Mouse (Mus musculus): Measurements from ENCODE around the gene Smpd2.

Gene Smpd2

GRCm38 (mm10) chr10:41489708-41490517 lies at the start of gene Smpd2, which contains the start of gene Ppil6:
TSS of gene Smpd2 (minus strand) at chr10:41490369.
TSS of gene Ppil6 (plus strand) at chr10:41490439.
- peak; percentile 87 for DNase-seq (ENCODE audit: low spot score in 2 of 2)

- no peak for DNase-seq (ENCODE audit: low spot score in 2 of 2)
These were observed 48.8 kb upstream of the Smpd2 start for GRCm38 (mm10) chr10:41538986-41539385.

- no peak for DNase-seq (ENCODE audit: low spot score in 2 of 2)
These were observed 47.8 kb upstream of the Smpd2 start for GRCm38 (mm10) chr10:41537983-41538330.

GRCm38 (mm10) chr10:41537226-41537982 lies 47.2 kb upstream of the Smpd2 start:
- DNase-seq (ENCODE audit: low spot score in 2 of 2), result no peak

GRCm38 (mm10) chr10:41536714-41537113 lies 46.5 kb upstream of the Smpd2 start:
- no peak for DNase-seq (ENCODE audit: low spot score in 2 of 2)

- DNase-seq (ENCODE audit: low spot score in 2 of 2), result no peak
These were observed 45.8 kb upstream of the Smpd2 start for GRCm38 (mm10) chr10:41535991-41536390.

- DNase-seq (ENCODE audit: low spot score in 2 of 2), result no peak
These were observed 39.8 kb upstream of the Smpd2 start for GRCm38 (mm10) chr10:41529972-41530371.

- DNase-seq (ENCODE audit: low spot score in 2 of 2), result no peak
These were observed 35.5 kb upstream of the Smpd2 start for GRCm38 (mm10) chr10:41525696-41526095.

GRCm38 (mm10) chr10:41523386-41523785 lies 33.2 kb upstream of the Smpd2 start:
- DNase-seq (ENCODE audit: low spot score in 2 of 2), result no peak

- DNase-seq (ENCODE audit: low spot score in 2 of 2), result no peak
These were observed 30.2 kb upstream of the Smpd2 start for GRCm38 (mm10) chr10:41520410-41520673.

- DNase-seq (ENCODE audit: low spot score in 2 of 2), result peak; percentile 14 to 22
These were observed 29.7 kb upstream of the Smpd2 start for GRCm38 (mm10) chr10:41519640-41520409.

GRCm38 (mm10) chr10:41518981-41519618 lies 28.9 kb upstream of the Smpd2 start, which contains the start of gene Cd164:
TSS of gene Cd164 (plus strand) at chr10:41519414.
- DNase-seq (ENCODE audit: low spot score in 2 of 2), result peak; percentile 78 to 87

GRCm38 (mm10) chr10:41518508-41518980 lies 28.4 kb upstream of the Smpd2 start:
- DNase-seq (ENCODE audit: low spot score in 2 of 2), result peak; percentile 35 to 47

- no peak for DNase-seq (ENCODE audit: low spot score in 2 of 2)
These were observed 24.8 kb upstream of the Smpd2 start for GRCm38 (mm10) chr10:41514921-41515320.

GRCm38 (mm10) chr10:41514301-41514700 lies 24.1 kb upstream of the Smpd2 start:
- no peak for DNase-seq (ENCODE audit: low spot score in 2 of 2)

- no peak for DNase-seq (ENCODE audit: low spot score in 2 of 2)
These were observed 19.0 kb upstream of the Smpd2 start for GRCm38 (mm10) chr10:41509160-41509559.

- DNase-seq (ENCODE audit: low spot score in 2 of 2), result peak in 1 of 2 experiments; percentile 52
These were observed 15.3 kb upstream of the Smpd2 start for GRCm38 (mm10) chr10:41505446-41505845.

GRCm38 (mm10) chr10:41504996-41505395 lies 14.8 kb upstream of the Smpd2 start:
- no peak for DNase-seq (ENCODE audit: low spot score in 2 of 2)

- DNase-seq (ENCODE audit: low spot score in 2 of 2), result no peak
These were observed 10.8 kb upstream of the Smpd2 start for GRCm38 (mm10) chr10:41500941-41501340.

- no peak for DNase-seq (ENCODE audit: low spot score in 2 of 2)
These were observed 942 bp upstream of the Smpd2 start for GRCm38 (mm10) chr10:41491111-41491510.

GRCm38 (mm10) chr10:41490518-41490873 lies 327 bp upstream of the Smpd2 start:
- DNase-seq (ENCODE audit: low spot score in 2 of 2), result no peak

GRCm38 (mm10) chr10:41489294-41489693 lies 875 bp downstream of the Smpd2 start:
- DNase-seq (ENCODE audit: low spot score in 2 of 2), result no peak
